Comparison of ENCODE assay signal across 8 mouse cellular contexts in the genomic region with DNA sequence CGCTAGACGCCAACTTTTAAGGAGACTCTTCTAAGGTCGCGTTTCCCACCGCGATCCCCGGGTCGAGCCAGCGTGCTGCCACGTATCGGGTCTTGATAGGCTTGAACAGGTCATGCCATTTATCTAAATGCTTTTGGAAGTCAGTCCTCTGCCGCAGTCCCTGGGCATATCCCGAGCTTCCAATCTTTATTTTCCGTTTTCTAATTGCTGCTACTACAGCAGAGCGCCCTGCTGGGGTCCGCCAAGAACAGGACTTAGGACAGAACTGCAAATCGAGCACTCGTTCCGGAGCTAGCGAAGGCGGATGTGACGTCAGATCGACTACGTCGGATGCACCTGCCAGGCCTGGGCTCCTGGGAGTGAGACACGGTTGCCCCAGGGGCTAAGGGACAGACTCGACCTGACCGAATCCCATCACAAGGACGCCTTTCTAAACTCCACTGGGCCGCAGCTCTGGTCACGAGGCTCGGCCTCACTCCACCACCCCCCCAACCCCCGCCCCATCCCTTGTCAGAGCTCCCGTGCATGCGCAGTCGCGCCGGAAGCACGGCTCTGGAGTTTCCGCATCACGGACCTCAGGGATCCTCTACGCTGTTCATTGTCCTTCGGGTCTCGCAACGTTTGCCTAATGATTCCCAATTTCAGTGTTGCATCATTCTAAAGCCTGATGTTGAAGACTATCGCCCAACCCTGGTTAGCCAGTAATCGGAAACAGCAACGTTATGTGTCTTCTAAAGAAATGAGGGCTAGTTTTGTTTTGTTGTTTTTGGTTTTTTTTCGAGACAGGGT. TPM values are rescaled to one million over a fixed set of nuclear protein-coding genes. Genes with fewer than 3 reads are reported as not detected.
DNase-seq lines count a peak whose midpoint lies in the region; ATAC-seq and TF ChIP-seq lines count a peak whose summit lies in the region.

No protein-coding gene starts in this region.

- no peak for TF ChIP-seq CTCF in left cerebral cortex, adult 2 months (IDR thresholded peaks at IDR 0.05)

- H3K9ac ChIP-seq in hindbrain, embryonic 16.5 days (ENCODE audit: low read depth, low read length): peak overlapping the region; percentile 81

- peak overlapping the region; percentile 80 for H3K4me2 ChIP-seq in hindbrain, embryonic 16.5 days (ENCODE audit: low read length)

- H3K27ac ChIP-seq in hindbrain, embryonic 16.5 days (ENCODE audit: low read depth, low read length): peak overlapping the region; percentile 100
- H3K27ac ChIP-seq in left cerebral cortex, adult 2 months: peak overlapping the region; percentile 100

- DNase-seq in WW6 (ENCODE audit: low read depth, low spot score): peak; percentile 80
- peak; percentile 66 to 83 for DNase-seq in cerebellum, postnatal 4 days (ENCODE audit: low spot score in 2 of 2)
- DNase-seq in gastrocnemius, adult 18-20 months (ENCODE audit: low spot score): peak; percentile 90
- DNase-seq in left cerebral cortex, adult 2 months (ENCODE audit: extremely low spot score in 1 of 2, low spot score in 2 of 2): peak; percentile 86 to 87
- peak; percentile 88 to 97 for DNase-seq in right cerebral cortex, adult 2 months (ENCODE audit: low spot score in 2 of 2)
- DNase-seq in urinary bladder, postnatal 14 days (ENCODE audit: low spot score): peak; percentile 87

- no peaks in the 10 kb centered on the region for H3K4me1 ChIP-seq in hindbrain, embryonic 16.5 days (ENCODE audit: control insufficient read depth, insufficient read depth, low read depth, low read length)

- intact Hi-C loops in left cerebral cortex, adult 2 months (cut with DNase I): loop anchor here (5.0 kb wide), 1 partner anchor 69 kb away; the partner anchor contains the start of gene Ciart

- peaks cover 3% of the 10 kb centered on the region; the same call in 1 of the 2 replicates for H3K36me3 ChIP-seq in hindbrain, embryonic 16.5 days (ENCODE audit: control insufficient read depth, insufficient read depth, low read length)

- WGBS in hindbrain, embryonic 16.5 days: 2% methylated on average over 49 of the region's 49 CpGs

- H3K4me3 ChIP-seq in hindbrain, embryonic 16.5 days (ENCODE audit: low read length): peak overlapping the region; percentile 56
- peak overlapping the region; percentile 56 for H3K4me3 ChIP-seq in left cerebral cortex, adult 2 months

- no peaks in the 10 kb centered on the region for H3K27me3 ChIP-seq in hindbrain, embryonic 16.5 days (replicated peaks; ENCODE audit: control insufficient read depth, insufficient read depth, low read length)

- no peaks in the 10 kb centered on the region for H3K9me3 ChIP-seq in hindbrain, embryonic 16.5 days (ENCODE audit: control insufficient read depth, low read length)

- ATAC-seq in hindbrain, embryonic 16.5 days: peak; percentile 98
- ATAC-seq in megakaryocyte, adult 5-6 weeks (ENCODE audit: poor library complexity, severe bottlenecking): peak; percentile 90

RNA-seq across cellular contexts. Expression of gene Anp32e, which starts 21.9 kb away (rescaled TPM):
- total RNA-seq in gastrocnemius, adult 18-20 months (2021): 10 to 100 TPM; 75.9 to 97.2 TPM
- 110 and 118 TPM in 2 replicates for polyA plus RNA-seq in hindbrain, embryonic 16.5 days (2015; fragmentation: Nextera tagmentation; extraction: Ambion mirVana)
- 10 to 100 TPM; 82.7 to 98.9 TPM for total RNA-seq in left cerebral cortex, adult 2 months (2021)
- 88.7 and 117 TPM in 2 replicates for total RNA-seq in megakaryocyte, adult 5-6 weeks (2015)
- total RNA-seq in megakaryocyte, adult 5-6 weeks (2017): 250 and 285 TPM in 2 replicates

RNA-seq across cellular contexts. Expression of gene Plekho1, which starts 44.8 kb away (rescaled TPM):
- total RNA-seq in gastrocnemius, adult 18-20 months (2021): 10 to 100 TPM; 13.9 to 22.0 TPM
- polyA plus RNA-seq in hindbrain, embryonic 16.5 days (2015; fragmentation: Nextera tagmentation; extraction: Ambion mirVana): 27.7 and 41.3 TPM in 2 replicates
- total RNA-seq in left cerebral cortex, adult 2 months (2021): 10 to 100 TPM; 73.5 to 86.9 TPM
- total RNA-seq in megakaryocyte, adult 5-6 weeks (2015): 116 and 124 TPM in 2 replicates
- total RNA-seq in megakaryocyte, adult 5-6 weeks (2017): 104 and 119 TPM in 2 replicates

RNA-seq across cellular contexts. Expression of gene Car14, which starts 46.5 kb away (rescaled TPM):
- total RNA-seq in gastrocnemius, adult 18-20 months (2021): 10 to 100 TPM; 54.2 to 76.9 TPM
- 16.1 and 16.9 TPM in 2 replicates for polyA plus RNA-seq in hindbrain, embryonic 16.5 days (2015; fragmentation: Nextera tagmentation; extraction: Ambion mirVana)
- total RNA-seq in left cerebral cortex, adult 2 months (2021): 1 to 10 TPM; 6.8 to 8.2 TPM
- total RNA-seq in megakaryocyte, adult 5-6 weeks (2015): not detected in 2 replicates
- not detected in 2 replicates for total RNA-seq in megakaryocyte, adult 5-6 weeks (2017)

RNA-seq across cellular contexts. Expression of gene Aph1a, which starts 57.2 kb away (rescaled TPM):
- 10 to 100 TPM; 41.0 to 50.4 TPM for total RNA-seq in gastrocnemius, adult 18-20 months (2021)
- 30.1 and 31.8 TPM in 2 replicates for polyA plus RNA-seq in hindbrain, embryonic 16.5 days (2015; fragmentation: Nextera tagmentation; extraction: Ambion mirVana)
- 10 to 100 TPM; 68.2 to 72.9 TPM for total RNA-seq in left cerebral cortex, adult 2 months (2021)
- 28.3 and 31.4 TPM in 2 replicates for total RNA-seq in megakaryocyte, adult 5-6 weeks (2015)
- total RNA-seq in megakaryocyte, adult 5-6 weeks (2017): 38.9 and 39.2 TPM in 2 replicates

RNA-seq across cellular contexts. Expression of gene BC028528, which starts 59.2 kb away (rescaled TPM):
- total RNA-seq in gastrocnemius, adult 18-20 months (2021): 1 to 10 TPM; 1.7 to 2.2 TPM
- polyA plus RNA-seq in hindbrain, embryonic 16.5 days (2015; fragmentation: Nextera tagmentation; extraction: Ambion mirVana): 17.2 and 21.4 TPM in 2 replicates
- 1 to 10 TPM; 3.3 to 5.4 TPM for total RNA-seq in left cerebral cortex, adult 2 months (2021)
- total RNA-seq in megakaryocyte, adult 5-6 weeks (2015): 88.2 and 97.9 TPM in 2 replicates
- 114 and 117 TPM in 2 replicates for total RNA-seq in megakaryocyte, adult 5-6 weeks (2017)

Comparison
In these comparisons a context has a peak if more than half of its experiments do, and no peak if none do; other contexts are left out.
1. Peak in every context shown above with its lines: DNase-seq, ATAC-seq, H3K4me3 ChIP-seq and H3K27ac ChIP-seq.
2. RNA of gene Car14, which starts 46.5 kb away (total RNA-seq): 54.2 to 76.9 TPM in gastrocnemius, adult 18-20 months and 6.8 to 8.2 TPM in left cerebral cortex, adult 2 months; not detected in megakaryocyte, adult 5-6 weeks; every median in the first group is over 4 times any median in the second.